Comparison of ENCODE assay signal across 14 mouse cellular contexts in genomic region chr1:133859257-133859656, GRCm38 (mm10). TPM values are rescaled to one million over a fixed set of nuclear protein-coding genes. Genes with fewer than 3 reads are reported as not detected.
DNase-seq lines count a peak whose midpoint lies in the region; ATAC-seq and TF ChIP-seq lines count a peak whose summit lies in the region.
"Had no signal": no experiment of that assay in that cellular context is flagged by ENCODE, and none has a peak within 500 bp of the region (broad histone marks: within the 10 kb centered on the region; RNA-seq: fewer than 3 reads in every experiment).

No protein-coding gene starts in this region.

- peaks cover 67% of the 10 kb centered on the region for H3K4me1 ChIP-seq in midbrain, embryonic 10.5 days
- H3K4me1 ChIP-seq in midbrain, postnatal 0 days (ENCODE audit: insufficient read depth, low read length) = 0 out of 2 replicates have a peak, but pooled peaks cover 3% of the 10 kb centered on the region
- H3K4me1 ChIP-seq in forebrain, embryonic 16.5 days (replicated peaks; ENCODE audit: control insufficient read depth, insufficient read depth, low read length) = peaks cover 30% of the 10 kb centered on the region
- H3K4me1 ChIP-seq in neural tube, embryonic 15.5 days = peaks cover 47% of the 10 kb centered on the region

- no peaks in the 10 kb centered on the region for H3K36me3 ChIP-seq in midbrain, embryonic 10.5 days
- H3K36me3 ChIP-seq in midbrain, postnatal 0 days (ENCODE audit: insufficient read depth, low read length) = no peaks in the 10 kb centered on the region
- no peaks in the 10 kb centered on the region for H3K36me3 ChIP-seq in forebrain, embryonic 16.5 days (ENCODE audit: control insufficient read depth, insufficient read depth)
- H3K36me3 ChIP-seq in neural tube, embryonic 15.5 days = no peaks in the 10 kb centered on the region
- H3K36me3 ChIP-seq: embryonic facial prominence, embryonic 10.5 days had no signal

- H3K9ac ChIP-seq in midbrain, postnatal 0 days (replicated peaks; ENCODE audit: low read length, poor library complexity, severe bottlenecking) = no peak overlapping the region
- H3K9ac ChIP-seq in forebrain, embryonic 16.5 days (replicated peaks; ENCODE audit: low read depth, low read length) = no peak overlapping the region
- no peak overlapping the region for H3K9ac ChIP-seq in neural tube, embryonic 15.5 days (replicated peaks)
- H3K9ac ChIP-seq: lung, embryonic 14.5 days had no signal

- H3K4me3 ChIP-seq in midbrain, embryonic 10.5 days = no peak overlapping the region
- no peak overlapping the region for H3K4me3 ChIP-seq in midbrain, postnatal 0 days (ENCODE audit: low read depth, low read length)
- H3K4me3 ChIP-seq in forebrain, embryonic 16.5 days (replicated peaks; ENCODE audit: low read length) = no peak overlapping the region
- no peak overlapping the region for H3K4me3 ChIP-seq in neural tube, embryonic 15.5 days (replicated peaks)
- H3K4me3 ChIP-seq: embryonic facial prominence, embryonic 10.5 days had no signal

- no peak for ATAC-seq in midbrain, postnatal 0 days (ENCODE audit: low FRiP score)
- ATAC-seq in forebrain, embryonic 16.5 days = peak; percentile 16; the same call in 1 of the 2 replicates
- ATAC-seq in megakaryocyte progenitor cell, adult 5-6 weeks (replicated peaks; ENCODE audit: poor library complexity) = peak; percentile 41
- 0 out of 2 replicates have a peak, but pooled peaks have one; percentile 40 for ATAC-seq in neural tube, embryonic 15.5 days (ENCODE audit: low FRiP score)
- ATAC-seq in erythroblast, adult 5-6 weeks (replicated peaks; ENCODE audit: low FRiP score, poor library complexity, severe bottlenecking) = no peak
- ATAC-seq: CD4-positive, CD25-positive, alpha-beta regulatory T cell, adult 4 months had no signal

- 68% methylated on average over 6 of the region's 6 CpGs for WGBS in midbrain, embryonic 10.5 days
- 42% methylated on average over 6 of the region's 6 CpGs for WGBS in midbrain, postnatal 0 days
- 36% methylated on average over 6 of the region's 6 CpGs for WGBS in forebrain, embryonic 16.5 days
- 26% methylated on average over 6 of the region's 6 CpGs for WGBS in neural tube, embryonic 15.5 days

- DNase-seq in midbrain, embryonic 10.5 days (ENCODE audit: low spot score) = no peak
- DNase-seq in midbrain, postnatal 0 days (ENCODE audit: low spot score) = no peak
- no peak for DNase-seq in frontal cortex, postnatal 14 days (ENCODE audit: low spot score in 2 of 2)
- no peak for DNase-seq in kidney, postnatal 4 days
- DNase-seq: adrenal gland, postnatal 25 days; cerebellum, adult 11 months; lung, embryonic 14.5 days had no signal

- no peak for TF ChIP-seq CTCF in midbrain, postnatal 0 days (IDR thresholded peaks at IDR 0.05)

- H3K4me2 ChIP-seq in midbrain, postnatal 0 days (ENCODE audit: low read depth, low read length, poor library complexity, severe bottlenecking) = no peak overlapping the region
- no peak overlapping the region for H3K4me2 ChIP-seq in forebrain, embryonic 16.5 days (ENCODE audit: low read length)
- no peak overlapping the region for H3K4me2 ChIP-seq in neural tube, embryonic 15.5 days
- H3K4me2 ChIP-seq: lung, embryonic 14.5 days had no signal

- H3K9me3 ChIP-seq in midbrain, embryonic 10.5 days (replicated peaks) = no peaks in the 10 kb centered on the region
- no peaks in the 10 kb centered on the region for H3K9me3 ChIP-seq in midbrain, postnatal 0 days (ENCODE audit: low read length)
- H3K9me3 ChIP-seq in forebrain, embryonic 16.5 days (ENCODE audit: control insufficient read depth, low read length) = no peaks in the 10 kb centered on the region
- H3K9me3 ChIP-seq in neural tube, embryonic 15.5 days (replicated peaks) = no peaks in the 10 kb centered on the region
- H3K9me3 ChIP-seq: embryonic facial prominence, embryonic 10.5 days had no signal

- peak overlapping the region; percentile 77 for H3K27ac ChIP-seq in midbrain, embryonic 10.5 days (replicated peaks)
- H3K27ac ChIP-seq in midbrain, postnatal 0 days (ENCODE audit: low read depth, low read length) = no peak overlapping the region
- peak overlapping the region; percentile 20; the same call in 1 of the 2 replicates for H3K27ac ChIP-seq in forebrain, embryonic 16.5 days (ENCODE audit: low read length)
- H3K27ac ChIP-seq in neural tube, embryonic 15.5 days (replicated peaks) = peak overlapping the region; percentile 68
- H3K27ac ChIP-seq: stomach, postnatal 0 days had no signal

- H3K27me3 ChIP-seq in midbrain, embryonic 10.5 days (ENCODE audit: low read depth, poor library complexity, severe bottlenecking) = peaks cover 46% of the 10 kb centered on the region
- no peaks in the 10 kb centered on the region for H3K27me3 ChIP-seq in midbrain, postnatal 0 days (ENCODE audit: insufficient read depth, low read length)
- no peaks in the 10 kb centered on the region for H3K27me3 ChIP-seq in forebrain, embryonic 16.5 days (replicated peaks; ENCODE audit: control insufficient read depth, insufficient read depth, low read length)
- no peaks in the 10 kb centered on the region for H3K27me3 ChIP-seq in neural tube, embryonic 15.5 days (replicated peaks)

RNA-seq across cellular contexts. Expression of gene Optc, which starts 48.5 kb away (rescaled TPM):
- polyA plus RNA-seq in midbrain, embryonic 10.5 days (2016; fragmentation: Nextera tagmentation; extraction: Ambion mirVana) = 0.86 and 1.7 TPM in 2 replicates
- total RNA-seq in midbrain, postnatal 0 days (2014; rRNA removed) = 5.0 and 7.3 TPM in 2 replicates
- 2.1 and 2.7 TPM in 2 replicates for polyA plus RNA-seq in midbrain, postnatal 0 days (2015; fragmentation: Nextera tagmentation; extraction: Ambion mirVana)
- polyA plus RNA-seq in forebrain, embryonic 16.5 days (2015; fragmentation: Nextera tagmentation; extraction: Ambion mirVana) = 1.7 and 2.2 TPM in 2 replicates
- total RNA-seq in megakaryocyte progenitor cell, adult 5-6 weeks (2015) = not detected in 2 replicates
- total RNA-seq in megakaryocyte progenitor cell, adult 5-6 weeks (2017) = not detected in 2 replicates
- 2.0 and 2.8 TPM in 2 replicates for polyA plus RNA-seq in neural tube, embryonic 15.5 days (2015; fragmentation: Nextera tagmentation; extraction: Ambion mirVana)
- total RNA-seq in erythroblast, adult 5-6 weeks (2015; ENCODE audit: low replicate concordance) = not detected in 2 replicates
- total RNA-seq in erythroblast, adult 5-6 weeks (2017; ENCODE audit: low replicate concordance) = not detected in 2 replicates
- polyA plus RNA-seq: CD4-positive, CD25-positive, alpha-beta regulatory T cell, adult 4 months had no signal

RNA-seq across cellular contexts. Expression of gene Atp2b4, which starts 58.4 kb away (rescaled TPM):
- 3.0 and 5.7 TPM in 2 replicates for polyA plus RNA-seq in midbrain, embryonic 10.5 days (2016; fragmentation: Nextera tagmentation; extraction: Ambion mirVana)
- total RNA-seq in midbrain, postnatal 0 days (2014; rRNA removed) = 48.3 and 62.3 TPM in 2 replicates
- polyA plus RNA-seq in midbrain, postnatal 0 days (2015; fragmentation: Nextera tagmentation; extraction: Ambion mirVana) = 11.3 and 12.1 TPM in 2 replicates
- polyA plus RNA-seq in forebrain, embryonic 16.5 days (2015; fragmentation: Nextera tagmentation; extraction: Ambion mirVana) = 9.3 and 11.1 TPM in 2 replicates
- 33.6 and 40.5 TPM in 2 replicates for total RNA-seq in megakaryocyte progenitor cell, adult 5-6 weeks (2015)
- 30.7 and 34.7 TPM in 2 replicates for total RNA-seq in megakaryocyte progenitor cell, adult 5-6 weeks (2017)
- polyA plus RNA-seq in neural tube, embryonic 15.5 days (2015; fragmentation: Nextera tagmentation; extraction: Ambion mirVana) = 13.6 and 17.1 TPM in 2 replicates
- total RNA-seq in erythroblast, adult 5-6 weeks (2015; ENCODE audit: low replicate concordance) = 241 and 319 TPM in 2 replicates
- 404 and 444 TPM in 2 replicates for total RNA-seq in erythroblast, adult 5-6 weeks (2017; ENCODE audit: low replicate concordance)

Comparison
In these comparisons a context has a peak if more than half of its experiments do, and no peak if none do; other contexts are left out.
1. ATAC-seq: peak in forebrain, embryonic 16.5 days (single experiment), megakaryocyte progenitor cell, adult 5-6 weeks (single experiment) and neural tube, embryonic 15.5 days (single experiment); none in midbrain, postnatal 0 days (single experiment) and erythroblast, adult 5-6 weeks (single experiment).